8 mouse cellular contexts compared by ENCODE assay signal in genomic region chr5:63886709-63887108, GRCm38 (mm10).
DNase-seq lines count a peak whose midpoint lies in the region; ATAC-seq and TF ChIP-seq lines count a peak whose summit lies in the region.

No protein-coding gene starts in this region.

- H3K36me3 ChIP-seq in hindbrain, embryonic 11.5 days (ENCODE audit: control insufficient read depth, insufficient read depth, low read length) = no peaks in the 10 kb centered on the region
- H3K36me3 ChIP-seq in hindbrain, embryonic 12.5 days = no peaks in the 10 kb centered on the region
- H3K36me3 ChIP-seq in CH12.LX (replicated peaks in 1 of 2; ENCODE audit: control insufficient read depth in 1 of 2, insufficient read depth in 1 of 2, low read length in 1 of 2) = no peaks in the 10 kb centered on the region
- no peaks in the 10 kb centered on the region for H3K36me3 ChIP-seq in midbrain, embryonic 14.5 days (ENCODE audit: control insufficient read depth, insufficient read depth, low read length)

- no peak overlapping the region for H3K27ac ChIP-seq in hindbrain, embryonic 11.5 days (ENCODE audit: low read depth, low read length)
- no peak overlapping the region for H3K27ac ChIP-seq in hindbrain, embryonic 12.5 days
- no peak overlapping the region for H3K27ac ChIP-seq in CH12.LX (ENCODE audit: insufficient read depth, low read depth)
- no peak overlapping the region for H3K27ac ChIP-seq in midbrain, embryonic 14.5 days (replicated peaks; ENCODE audit: low read depth, low read length)

- DNase-seq in hindbrain, embryonic 11.5 days (ENCODE audit: low spot score) = peak; percentile 66
- peak; percentile 39 for DNase-seq in CH12.LX (ENCODE audit: extremely low read depth)
- peak; percentile 78 for DNase-seq in brain, embryonic 14.5 days (ENCODE audit: low read depth)
- peak; percentile 66 for DNase-seq in induced T-regulatory cell, adult 2 months (ENCODE audit: low read depth)
- peak; percentile 80 for DNase-seq in midbrain, embryonic 14.5 days
- no peak for DNase-seq in yolk sac, embryonic 10.5 days (ENCODE audit: low spot score)
- no peak for DNase-seq in left cerebral cortex, adult 11 months (ENCODE audit: low spot score)

- no peak overlapping the region for H3K9ac ChIP-seq in hindbrain, embryonic 11.5 days (ENCODE audit: low read depth, low read length)
- H3K9ac ChIP-seq in hindbrain, embryonic 12.5 days = no peak overlapping the region
- no peak overlapping the region for H3K9ac ChIP-seq in CH12.LX (ENCODE audit: insufficient read depth, low read depth)
- no peak overlapping the region for H3K9ac ChIP-seq in midbrain, embryonic 14.5 days (replicated peaks; ENCODE audit: low read length)

- in situ Hi-C loops in CH12.LX (cut with MboI; ENCODE audit: low pct_ligation_motif_present, low pct_unique_long_range_greater_than_20kb, low sequenced_read_pairs) = no loop called here

- H3K79me2 ChIP-seq in CH12.LX (replicated peaks; ENCODE audit: control insufficient read depth, extremely low read depth, insufficient read depth, poor library complexity, severe bottlenecking) = no peaks in the 10 kb centered on the region

- dilution Hi-C loops in CH12.LX (cut with MboI; ENCODE audit: extremely low pct_ligation_motif_present, extremely low pct_unique_long_range_greater_than_20kb, low sequenced_read_pairs) = no loop called here

- no peaks in the 10 kb centered on the region for H3K4me1 ChIP-seq in hindbrain, embryonic 11.5 days (replicated peaks; ENCODE audit: control insufficient read depth, insufficient read depth, low read length)
- no peaks in the 10 kb centered on the region for H3K4me1 ChIP-seq in hindbrain, embryonic 12.5 days
- H3K4me1 ChIP-seq in CH12.LX (ENCODE audit: control insufficient read depth in 1 of 2, insufficient read depth in 2 of 2) = no peaks in the 10 kb centered on the region
- H3K4me1 ChIP-seq in midbrain, embryonic 14.5 days (ENCODE audit: control insufficient read depth, insufficient read depth, low read length) = no peaks in the 10 kb centered on the region

- ATAC-seq in hindbrain, embryonic 11.5 days (ENCODE audit: low FRiP score) = no peak
- ATAC-seq in hindbrain, embryonic 12.5 days (ENCODE audit: low FRiP score) = no peak
- ATAC-seq in midbrain, embryonic 14.5 days (ENCODE audit: low FRiP score, low TSS enrichment) = no peak

- peak; percentile 63 for TF ChIP-seq RAD21 in CH12.LX (IDR thresholded peaks at IDR 0.05; ENCODE audit: low read depth, low read length)

- 40% methylated on average over 6 of the region's 6 CpGs for WGBS in hindbrain, embryonic 11.5 days
- 39% methylated on average over 6 of the region's 6 CpGs for WGBS in hindbrain, embryonic 12.5 days
- 43% methylated on average over 6 of the region's 6 CpGs for WGBS in midbrain, embryonic 14.5 days

- TF ChIP-seq EP300 in CH12.LX (IDR thresholded peaks at IDR 0.05; ENCODE audit: low read length) = no peak

- H3K4me3 ChIP-seq in hindbrain, embryonic 11.5 days (ENCODE audit: low read depth, low read length) = no peak overlapping the region
- H3K4me3 ChIP-seq in hindbrain, embryonic 12.5 days = no peak overlapping the region
- H3K4me3 ChIP-seq in CH12.LX (replicated peaks in 1 of 3; ENCODE audit: low read depth in 2 of 3, low read length in 2 of 3, poor library complexity in 1 of 3) = no peak overlapping the region
- H3K4me3 ChIP-seq in midbrain, embryonic 14.5 days (replicated peaks; ENCODE audit: low read depth, low read length) = no peak overlapping the region

- no peak overlapping the region for H3K4me2 ChIP-seq in hindbrain, embryonic 11.5 days (replicated peaks; ENCODE audit: low read depth, low read length)
- no peak overlapping the region for H3K4me2 ChIP-seq in hindbrain, embryonic 12.5 days (replicated peaks)
- no peak overlapping the region for H3K4me2 ChIP-seq in CH12.LX (ENCODE audit: insufficient read depth, low read depth, poor library complexity, severe bottlenecking)
- H3K4me2 ChIP-seq in midbrain, embryonic 14.5 days (ENCODE audit: low read length) = no peak overlapping the region

- TF ChIP-seq POLR2A in CH12.LX (IDR thresholded peaks at IDR 0.05; ENCODE audit: low read depth, low read length) = no peak
- TF ChIP-seq POLR2A in brain, embryonic 14.5 days (IDR thresholded peaks at IDR 0.05; ENCODE audit: borderline replicate concordance, extremely low read depth, insufficient read depth, insufficient read length, poor library complexity, severe bottlenecking) = no peak

- no peaks in the 10 kb centered on the region for H3K9me3 ChIP-seq in hindbrain, embryonic 11.5 days (ENCODE audit: control insufficient read depth, low read length)
- 0 out of 2 replicates have a peak, but pooled peaks cover 4% of the 10 kb centered on the region for H3K9me3 ChIP-seq in hindbrain, embryonic 12.5 days (replicated peaks)
- H3K9me3 ChIP-seq in CH12.LX (replicated peaks; ENCODE audit: low read length) = no peaks in the 10 kb centered on the region
- no peaks in the 10 kb centered on the region for H3K9me3 ChIP-seq in midbrain, embryonic 14.5 days (ENCODE audit: control insufficient read depth, low read length)

- TF ChIP-seq CTCF in CH12.LX (conservative IDR thresholded peaks at IDR 0.05 in 1 of 2, IDR thresholded peaks at IDR 0.05 in 1 of 2; ENCODE audit: low read depth in 2 of 2, low read length in 2 of 2) = peak; percentile 73 to 78
- TF ChIP-seq CTCF in brain, embryonic 14.5 days (IDR thresholded peaks at IDR 0.05; ENCODE audit: borderline replicate concordance, extremely low read depth, insufficient read depth, insufficient read length) = peak; percentile 36; the same call in 1 of the 2 replicates

- no peaks in the 10 kb centered on the region for H3K27me3 ChIP-seq in hindbrain, embryonic 11.5 days (ENCODE audit: control insufficient read depth, insufficient read depth, low read length)
- no peaks in the 10 kb centered on the region for H3K27me3 ChIP-seq in hindbrain, embryonic 12.5 days
- H3K27me3 ChIP-seq in CH12.LX (replicated peaks) = no peaks in the 10 kb centered on the region
- H3K27me3 ChIP-seq in midbrain, embryonic 14.5 days (ENCODE audit: control insufficient read depth, insufficient read depth, low read length) = no peaks in the 10 kb centered on the region

TF ChIP-seq in CH12.LX, 34 proteins besides CTCF, POLR2A, EP300 and RAD21:
- peak; percentile 80 for TF ChIP-seq SMC3 (IDR thresholded peaks at IDR 0.05; ENCODE audit: low read depth, low read length)
- no peak for TF ChIP-seq USF2 (conservative IDR thresholded peaks at IDR 0.05; ENCODE audit: low read depth, low read length)

Comparison
In these comparisons a context has a peak if more than half of its experiments do, and no peak if none do; other contexts are left out.
1. DNase-seq: peak in hindbrain, embryonic 11.5 days (single experiment), CH12.LX (single experiment), brain, embryonic 14.5 days (single experiment), induced T-regulatory cell, adult 2 months (single experiment) and midbrain, embryonic 14.5 days (single experiment); none in yolk sac, embryonic 10.5 days (single experiment) and left cerebral cortex, adult 11 months (single experiment).